Mouse (Mus musculus) ES-Bruce4 (cell line): ENCODE data around the gene Hoxb6. TPM values are rescaled to one million over a fixed set of nuclear protein-coding genes. Genes with fewer than 3 reads are reported as not detected.

Experiments used
- H3K27ac ChIP-seq: 2 replicates; pipeline ENCODE4 v1.5.1; 2012; ENCODE audit warnings: low read length, inconsistent platforms; ENCODE audit not compliant: insufficient read depth
- H3K27me3 ChIP-seq: 2 replicates; pipeline ENCODE4 v1.6.1; 2012; ENCODE audit warnings: mild to moderate bottlenecking, low read length, inconsistent platforms; ENCODE audit not compliant: control insufficient read depth, poor library complexity, insufficient read depth, severe bottlenecking
- H3K36me3 ChIP-seq: 2 replicates; pipeline ENCODE4 v1.6.1; 2012; ENCODE audit warnings: inconsistent platforms, mild to moderate bottlenecking, low read length, moderate library complexity; ENCODE audit not compliant: control insufficient read depth, poor library complexity, insufficient read depth, severe bottlenecking
- H3K4me1 ChIP-seq: one replicate; pipeline ENCODE4 v1.8.1; 2011; ENCODE audit warnings: low read length; ENCODE audit not compliant: control insufficient read depth, insufficient read depth
- H3K4me3 ChIP-seq: 2 replicates; pipeline ENCODE4 v1.5.1; 2011; ENCODE audit warnings: low read depth, mild to moderate bottlenecking, low read length
- H3K9ac ChIP-seq: 2 replicates; pipeline ENCODE4 v1.6.1; 2012; ENCODE audit warnings: low read depth, mild to moderate bottlenecking, inconsistent platforms; ENCODE audit not compliant: poor library complexity, severe bottlenecking
- H3K9me3 ChIP-seq: replicated peaks from 2 replicates; pipeline ENCODE4 v1.6.1; 2012; ENCODE audit warnings: mild to moderate bottlenecking, low read length, inconsistent platforms; ENCODE audit not compliant: control insufficient read depth, poor library complexity, insufficient read depth, severe bottlenecking
- CTCF ChIP-seq: IDR thresholded peaks from one replicate; pipeline ENCODE4 v1.8.1; 2011; ENCODE audit warnings: low read depth, low read length
- EP300 ChIP-seq: IDR thresholded peaks from 2 replicates; pipeline ENCODE4 v1.6.1; 2011; ENCODE audit warnings: low read depth, low read length; ENCODE audit not compliant: insufficient read depth
- POLR2A ChIP-seq: IDR thresholded peaks from one replicate; pipeline ENCODE4 v1.8.1; 2011; ENCODE audit warnings: low read length; ENCODE audit not compliant: insufficient read depth
- polyA plus RNA-seq: library from polyadenylated mRNA; stranded (reverse); fragments of >200 nt; gene quantifications from 2 replicates; pipeline ENCODE4 v1.2.4, GENCODE M21; 2011; ENCODE audit warnings: low read depth; ENCODE audit not compliant: missing spikeins, insufficient read depth, insufficient read length

Hoxb6 gene
- polyA plus RNA-seq, 1 experiment = not detected

- H3K27ac ChIP-seq = no peak overlapping the region
Observed at GRCm38 (mm10) chr11:96255111-96255995, 36.9 kb upstream of the Hoxb6 start.

GRCm38 (mm10) chr11:96255996-96256445 lies 36.3 kb upstream of the Hoxb6 start:
- H3K4me3 ChIP-seq = no peak overlapping the region
- 0 out of 2 replicates have a peak, but pooled peaks cover 3% of the 10 kb centered on the region for H3K36me3 ChIP-seq
- H3K27me3 ChIP-seq = peaks cover 11% of the 10 kb centered on the region
- H3K27ac ChIP-seq = no peak overlapping the region
- TF ChIP-seq CTCF = peak; percentile 9
- no peak for TF ChIP-seq EP300
- TF ChIP-seq POLR2A = no peak
- H3K9me3 ChIP-seq = no peaks in the 10 kb centered on the region
- no peak overlapping the region for H3K9ac ChIP-seq
- no peaks in the 10 kb centered on the region for H3K4me1 ChIP-seq

More at GRCm38 (mm10) chr11:96255111-96255995, 36.9 kb upstream of the Hoxb6 start:
- TF ChIP-seq EP300 (no peak), POLR2A (no peak), CTCF (no peak)
- Histone ChIP-seq H3K4me3 (peak overlapping the region; percentile 32), H3K4me1 (peaks cover 1% of the 10 kb centered on the region), H3K36me3 (0 out of 2 replicates have a peak, but pooled peaks cover 3% of the 10 kb centered on the region), H3K27me3 (peaks cover 13% of the 10 kb centered on the region), H3K9me3 (no peaks in the 10 kb centered on the region), H3K9ac (no peak overlapping the region)

DNA sequence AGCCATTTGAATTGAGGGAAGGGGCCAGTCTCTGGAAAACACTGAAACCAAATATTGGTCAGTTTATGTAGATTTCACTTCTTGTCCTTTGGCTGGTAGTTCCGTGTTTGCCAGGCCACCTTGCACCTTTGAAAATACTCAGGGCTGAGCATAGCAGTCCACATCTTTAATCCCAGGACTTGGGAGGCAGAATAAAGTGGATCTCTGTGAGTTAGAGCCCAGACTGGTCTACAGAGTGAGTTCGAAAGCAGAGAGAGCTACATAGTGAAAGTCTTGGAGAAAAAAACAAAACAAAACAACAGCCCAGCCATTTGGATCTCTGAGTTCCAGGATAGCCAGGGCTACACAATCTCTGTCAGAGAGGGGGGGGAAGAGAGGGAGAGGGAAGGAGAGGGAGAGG lies 35.1 kb upstream of the Hoxb6 start:
- Histone ChIP-seq H3K36me3 (peaks cover 6% of the 10 kb centered on the region), H3K27me3 (peaks cover 11% of the 10 kb centered on the region), H3K27ac (no peak overlapping the region), H3K9ac (no peak overlapping the region), H3K4me1 (no peaks in the 10 kb centered on the region), H3K4me3 (no peak overlapping the region), H3K9me3 (no peaks in the 10 kb centered on the region)
- no peak for TF ChIP-seq EP300
- no peak for TF ChIP-seq CTCF
- no peak for TF ChIP-seq POLR2A

DNA sequence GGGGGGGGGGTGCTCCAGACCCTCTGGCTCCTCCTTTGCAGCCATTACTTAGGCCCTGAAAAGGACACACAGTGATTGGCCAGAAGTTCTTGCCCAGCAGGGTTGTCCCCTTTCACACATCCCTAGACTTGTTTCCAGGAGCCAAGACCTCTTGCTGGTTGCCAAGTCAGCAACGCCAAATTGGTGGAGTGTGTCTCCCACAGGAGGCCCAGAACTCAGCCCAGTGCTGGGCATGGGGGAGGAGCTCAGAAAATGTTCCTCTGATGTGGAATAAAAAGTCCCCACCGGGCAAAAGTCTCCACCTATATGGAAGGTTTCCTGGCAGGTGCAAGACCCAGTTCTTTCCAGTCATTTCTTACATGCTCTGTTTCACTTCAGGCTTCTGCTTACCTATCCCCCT lies 33.2 kb upstream of the Hoxb6 start:
- TF ChIP-seq CTCF (no peak), POLR2A (no peak), EP300 (no peak)
- Histone ChIP-seq H3K4me3 (no peak overlapping the region), H3K27me3 (peaks cover 15% of the 10 kb centered on the region), H3K9ac (no peak overlapping the region), H3K36me3 (peaks cover 13% of the 10 kb centered on the region), H3K9me3 (no peaks in the 10 kb centered on the region), H3K27ac (no peak overlapping the region), H3K4me1 (no peaks in the 10 kb centered on the region)

- Histone ChIP-seq H3K9me3 (no peaks in the 10 kb centered on the region), H3K4me3 (no peak overlapping the region), H3K27ac (no peak overlapping the region), H3K36me3 (peaks cover 13% of the 10 kb centered on the region), H3K27me3 (peaks cover 15% of the 10 kb centered on the region), H3K9ac (no peak overlapping the region), H3K4me1 (no peaks in the 10 kb centered on the region)
- no peak for TF ChIP-seq EP300
Observed at GRCm38 (mm10) chr11:96259511-96259910, 32.8 kb upstream of the Hoxb6 start.

DNA sequence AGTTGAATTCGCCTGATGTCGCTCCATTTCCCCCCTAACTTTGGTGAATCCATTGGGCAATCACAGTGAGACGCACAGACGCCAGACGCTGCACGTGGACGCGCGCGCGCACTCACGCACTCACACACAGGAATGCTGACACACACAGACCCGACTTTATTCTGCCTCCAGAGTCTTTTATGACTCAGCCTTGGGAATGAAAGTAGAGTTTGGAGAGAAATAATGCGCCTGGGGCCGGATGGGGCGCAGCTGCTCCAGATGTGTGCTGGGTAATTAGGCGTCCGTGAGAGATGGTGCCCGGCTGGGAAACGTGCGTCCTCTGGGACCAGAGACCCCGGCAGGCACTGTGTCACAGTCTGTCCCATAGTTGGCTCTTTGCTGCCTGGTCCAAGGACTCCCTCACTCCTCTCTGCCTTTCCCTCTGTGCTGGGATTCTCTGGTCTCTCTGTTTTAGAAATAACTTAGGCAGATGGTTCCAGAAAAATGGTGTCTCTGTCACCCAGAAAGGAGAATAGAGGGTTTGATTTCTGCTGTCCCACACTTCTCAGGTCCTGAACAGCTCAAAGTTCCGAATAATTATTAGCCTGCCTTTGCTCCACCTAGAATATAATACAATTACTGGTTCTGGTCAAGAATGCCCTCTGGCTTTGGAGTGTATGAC lies 31.8 kb upstream of the Hoxb6 start:
- Histone ChIP-seq H3K9ac (no peak overlapping the region), H3K4me3 (no peak overlapping the region), H3K36me3 (peaks cover 13% of the 10 kb centered on the region), H3K27ac (no peak overlapping the region), H3K9me3 (no peaks in the 10 kb centered on the region), H3K27me3 (peaks cover 14% of the 10 kb centered on the region), H3K4me1 (no peaks in the 10 kb centered on the region)
- no peak for TF ChIP-seq CTCF
- no peak for TF ChIP-seq POLR2A
- TF ChIP-seq EP300 = no peak
